Mouse (Mus musculus): ENCODE data around the gene Zfp326. TPM values are rescaled to one million over a fixed set of nuclear protein-coding genes. Genes with fewer than 3 reads are reported as not detected.
A peak's percentile ranks its signal among the peaks of the same experiment; 100 is the strongest.

Zfp326 gene
- 38.1 and 42.7 TPM in 2 replicates for polyA plus RNA-seq (2014; fragmentation: Nextera tagmentation; extraction: Ambion mirVana)

DNA sequence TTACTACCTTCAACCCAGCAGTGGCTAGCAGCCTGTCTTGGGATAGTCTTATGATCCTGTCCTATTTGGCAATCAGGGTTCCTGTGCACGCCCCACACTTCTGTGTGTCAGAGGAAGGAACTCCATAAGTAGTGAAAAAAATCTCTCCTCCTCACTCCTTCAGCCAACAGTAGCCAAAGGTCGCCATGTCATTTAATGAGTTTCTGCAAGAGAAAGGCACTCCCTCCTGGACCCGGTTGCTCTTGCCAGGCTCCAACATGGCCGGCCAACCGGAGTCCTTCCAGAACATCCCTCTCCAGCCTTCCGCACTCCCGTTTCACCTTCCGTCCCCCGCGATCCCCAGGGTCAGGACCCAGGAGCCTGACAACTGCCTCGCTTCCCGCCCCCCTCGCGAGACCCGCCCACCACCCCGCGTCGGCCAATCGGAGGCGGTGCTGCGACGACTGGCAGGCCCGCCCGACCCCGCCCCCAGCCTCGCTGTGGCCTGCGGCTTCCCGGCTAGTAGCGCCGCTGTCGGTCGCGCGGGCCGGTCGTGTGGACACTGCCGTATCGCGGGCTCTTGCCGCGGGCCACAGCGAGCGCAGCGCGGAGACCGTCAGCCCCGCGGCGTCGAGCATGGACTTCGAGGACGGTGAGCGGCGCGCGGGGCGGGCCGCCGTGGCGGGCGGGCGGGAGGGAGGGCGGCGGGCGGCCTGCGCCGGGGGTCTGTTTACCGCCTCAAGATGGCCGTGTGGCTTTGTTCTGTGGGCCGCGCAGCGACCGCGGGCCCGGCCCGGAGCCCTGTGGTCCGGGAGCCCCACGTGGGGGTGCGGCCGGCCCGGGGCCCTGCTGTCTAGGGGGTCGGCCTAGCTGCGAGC lies at the start of gene Zfp326:
Gene Zfp326 (plus strand): TSS at position 498 of the 857 bp plus-strand sequence.
- ATAC-seq (ENCODE audit: insufficient read depth, low FRiP score, low TSS enrichment) (peak; percentile 96), DNase-seq (ENCODE audit: low spot score) (peak; percentile 94)
- peak within 1 kb of the TSS; percentile 62 for H3K4me2 ChIP-seq (ENCODE audit: low read depth)
- H3K4me3 ChIP-seq (ENCODE audit: low read depth, low read length): peak within 1 kb of the TSS; percentile 92
- H3K27ac ChIP-seq (ENCODE audit: low read depth, low read length): peak within 1 kb of the TSS; percentile 89
- peaks cover 12% of the 10 kb centered on the region; the same call in 1 of the 2 replicates for H3K4me1 ChIP-seq (ENCODE audit: control insufficient read depth, insufficient read depth, low read length)
- no peaks in the 10 kb centered on the region; the same call in 1 of the 2 replicates for H3K36me3 ChIP-seq (ENCODE audit: control insufficient read depth, insufficient read depth, low read length)
- H3K9ac ChIP-seq (ENCODE audit: low read length): peak within 1 kb of the TSS; percentile 100
- WGBS: under 1% methylated on average over 68 of the region's 83 CpGs
- H3K9me3 ChIP-seq (ENCODE audit: control insufficient read depth, low read length): no peaks in the 10 kb centered on the region
- H3K27me3 ChIP-seq (ENCODE audit: control insufficient read depth, insufficient read depth, low read length): no peaks in the 10 kb centered on the region

DNA sequence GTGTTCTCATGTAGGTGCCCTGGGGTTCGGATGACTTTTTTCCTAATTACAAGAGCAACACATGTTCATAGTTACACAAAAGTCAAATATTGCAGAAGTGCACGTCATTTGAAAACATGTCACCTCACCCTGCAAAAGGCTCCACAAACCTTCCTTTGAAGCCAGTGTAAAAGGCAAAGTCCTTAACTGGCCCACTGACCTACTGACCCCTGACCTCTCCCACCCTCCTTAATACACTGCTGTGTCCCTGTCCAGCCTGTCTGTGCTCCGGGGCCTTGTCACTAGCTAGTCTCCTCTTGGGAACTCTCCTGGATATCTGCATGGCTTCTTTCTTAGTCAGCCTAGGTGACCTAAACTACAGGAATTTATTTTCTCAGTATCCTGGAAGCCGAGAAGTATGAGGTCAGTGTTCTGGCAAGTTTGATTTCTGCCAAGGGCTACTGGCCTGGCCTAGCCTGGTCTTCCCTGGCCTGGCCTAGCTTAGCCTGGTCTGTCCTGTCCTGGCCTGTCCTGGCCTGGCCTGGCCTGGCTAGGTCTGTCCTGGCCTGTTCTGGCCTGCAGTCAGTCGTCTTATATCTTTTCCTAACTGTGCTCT lies 49.4 kb upstream of the Zfp326 start:
- Histone ChIP-seq H3K36me3 (ENCODE audit: control insufficient read depth, insufficient read depth, low read length) (no peaks in the 10 kb centered on the region), H3K27ac (ENCODE audit: low read depth, low read length) (no peak overlapping the region), H3K9me3 (ENCODE audit: control insufficient read depth, low read length) (no peaks in the 10 kb centered on the region), H3K4me2 (ENCODE audit: low read depth) (no peak overlapping the region), H3K27me3 (ENCODE audit: control insufficient read depth, insufficient read depth, low read length) (no peaks in the 10 kb centered on the region), H3K4me3 (ENCODE audit: low read depth, low read length) (no peak overlapping the region), H3K4me1 (ENCODE audit: control insufficient read depth, insufficient read depth, low read length) (0 out of 2 replicates have a peak, but pooled peaks cover 3% of the 10 kb centered on the region), H3K9ac (ENCODE audit: low read length) (no peak overlapping the region)
- 65% methylated on average over 5 of the region's 5 CpGs for WGBS
- DNase-seq (ENCODE audit: low spot score) (no peak), ATAC-seq (ENCODE audit: insufficient read depth, low FRiP score, low TSS enrichment) (no peak)

DNA sequence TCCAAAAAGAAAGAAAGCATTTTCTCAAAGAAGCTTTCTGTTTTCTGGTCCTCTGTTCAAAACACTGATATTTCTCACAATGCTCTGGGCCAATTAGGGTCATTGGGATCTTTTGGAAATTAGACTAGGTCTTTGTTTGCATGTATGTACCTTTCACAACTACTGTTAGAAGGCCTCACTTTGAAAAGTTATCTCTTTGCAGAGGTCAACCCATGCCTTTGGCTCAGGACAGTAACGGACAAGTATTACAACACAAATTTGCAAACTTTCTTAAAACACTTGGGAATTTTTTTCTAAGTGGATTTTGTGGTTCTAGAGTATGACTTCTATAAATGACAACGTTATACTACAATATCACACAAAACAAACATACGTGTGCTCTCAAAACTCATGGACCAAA lies 48.3 kb upstream of the Zfp326 start:
- no peak overlapping the region for H3K4me2 ChIP-seq (ENCODE audit: low read depth)
- WGBS: 91% methylated on average over 3 of the region's 3 CpGs
- DNase-seq (ENCODE audit: low spot score): no peak
- H3K36me3 ChIP-seq (ENCODE audit: control insufficient read depth, insufficient read depth, low read length): no peaks in the 10 kb centered on the region
- no peaks in the 10 kb centered on the region for H3K27me3 ChIP-seq (ENCODE audit: control insufficient read depth, insufficient read depth, low read length)
- H3K27ac ChIP-seq (ENCODE audit: low read depth, low read length): no peak overlapping the region
- H3K9ac ChIP-seq (ENCODE audit: low read length): no peak overlapping the region
- no peak overlapping the region for H3K4me3 ChIP-seq (ENCODE audit: low read depth, low read length)
- ATAC-seq (ENCODE audit: insufficient read depth, low FRiP score, low TSS enrichment): no peak
- no peaks in the 10 kb centered on the region for H3K4me1 ChIP-seq (ENCODE audit: control insufficient read depth, insufficient read depth, low read length)
- H3K9me3 ChIP-seq (ENCODE audit: control insufficient read depth, low read length): no peaks in the 10 kb centered on the region

DNA sequence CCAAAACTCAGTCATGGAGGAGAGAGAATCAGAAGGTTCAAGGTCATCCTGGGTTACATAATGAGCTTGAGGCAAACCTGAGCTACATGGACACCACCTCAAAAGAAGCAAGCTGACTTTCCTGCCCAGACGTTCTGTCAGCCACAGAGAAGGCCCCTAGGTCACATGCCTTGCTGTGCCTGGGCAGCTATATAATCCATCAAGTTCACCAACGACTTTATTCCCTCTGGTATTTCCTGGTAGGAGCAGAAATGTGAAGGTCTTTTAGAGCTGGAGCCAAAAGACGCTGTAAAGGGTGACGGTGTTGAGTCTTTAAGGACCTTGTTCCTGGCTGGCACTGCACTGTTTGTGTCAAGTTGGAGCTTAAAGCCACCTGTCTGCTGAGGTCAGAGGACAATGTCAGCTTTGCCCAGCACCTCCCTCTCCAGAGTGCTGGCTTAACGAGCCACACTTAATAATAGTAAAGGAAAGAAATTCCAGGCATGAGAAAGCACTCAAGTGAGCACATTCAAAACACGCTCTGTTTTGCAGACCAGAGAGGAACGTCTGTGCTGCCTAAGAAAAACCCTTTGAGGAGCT lies 47.3 kb upstream of the Zfp326 start:
- Histone ChIP-seq H3K9ac (ENCODE audit: low read length) (no peak overlapping the region), H3K27me3 (ENCODE audit: control insufficient read depth, insufficient read depth, low read length) (no peaks in the 10 kb centered on the region), H3K9me3 (ENCODE audit: control insufficient read depth, low read length) (no peaks in the 10 kb centered on the region), H3K4me3 (ENCODE audit: low read depth, low read length) (no peak overlapping the region), H3K4me1 (ENCODE audit: control insufficient read depth, insufficient read depth, low read length) (no peaks in the 10 kb centered on the region), H3K4me2 (ENCODE audit: low read depth) (no peak overlapping the region), H3K36me3 (ENCODE audit: control insufficient read depth, insufficient read depth, low read length) (no peaks in the 10 kb centered on the region), H3K27ac (ENCODE audit: low read depth, low read length) (no peak overlapping the region)
- no peak for DNase-seq (ENCODE audit: low spot score)
- 47% methylated on average over 7 of the region's 7 CpGs for WGBS
- no peak for ATAC-seq (ENCODE audit: insufficient read depth, low FRiP score, low TSS enrichment)

DNA sequence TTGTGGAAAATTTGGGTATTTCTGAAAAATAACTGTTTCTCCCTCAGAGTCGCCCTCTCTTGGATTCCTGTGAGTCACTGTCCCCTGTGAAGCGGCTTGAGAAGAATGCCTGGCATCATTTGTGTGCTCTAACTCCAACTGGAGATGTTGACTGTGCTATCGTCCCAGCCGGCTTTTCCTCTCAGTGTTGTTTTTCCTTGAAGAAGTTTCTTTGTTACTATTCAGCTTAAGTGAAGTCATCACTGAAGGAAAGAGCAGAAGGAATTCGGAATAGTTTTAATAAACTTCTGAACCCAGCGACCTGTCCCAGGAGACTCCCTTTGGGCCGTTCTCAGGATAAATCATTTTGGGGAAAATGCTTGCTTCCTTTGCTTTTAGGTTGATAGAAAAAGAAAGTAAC lies 44.2 kb upstream of the Zfp326 start:
- no peaks in the 10 kb centered on the region for H3K9me3 ChIP-seq (ENCODE audit: control insufficient read depth, low read length)
- no peaks in the 10 kb centered on the region for H3K4me1 ChIP-seq (ENCODE audit: control insufficient read depth, insufficient read depth, low read length)
- no peak overlapping the region for H3K4me2 ChIP-seq (ENCODE audit: low read depth)
- no peak overlapping the region for H3K9ac ChIP-seq (ENCODE audit: low read length)
- H3K27ac ChIP-seq (ENCODE audit: low read depth, low read length): no peak overlapping the region
- no peak overlapping the region for H3K4me3 ChIP-seq (ENCODE audit: low read depth, low read length)
- no peaks in the 10 kb centered on the region for H3K36me3 ChIP-seq (ENCODE audit: control insufficient read depth, insufficient read depth, low read length)
- no peak for DNase-seq (ENCODE audit: low spot score)
- H3K27me3 ChIP-seq (ENCODE audit: control insufficient read depth, insufficient read depth, low read length): no peaks in the 10 kb centered on the region
- WGBS: 69% methylated on average over 7 of the region's 7 CpGs
- ATAC-seq (ENCODE audit: insufficient read depth, low FRiP score, low TSS enrichment): no peak

DNA sequence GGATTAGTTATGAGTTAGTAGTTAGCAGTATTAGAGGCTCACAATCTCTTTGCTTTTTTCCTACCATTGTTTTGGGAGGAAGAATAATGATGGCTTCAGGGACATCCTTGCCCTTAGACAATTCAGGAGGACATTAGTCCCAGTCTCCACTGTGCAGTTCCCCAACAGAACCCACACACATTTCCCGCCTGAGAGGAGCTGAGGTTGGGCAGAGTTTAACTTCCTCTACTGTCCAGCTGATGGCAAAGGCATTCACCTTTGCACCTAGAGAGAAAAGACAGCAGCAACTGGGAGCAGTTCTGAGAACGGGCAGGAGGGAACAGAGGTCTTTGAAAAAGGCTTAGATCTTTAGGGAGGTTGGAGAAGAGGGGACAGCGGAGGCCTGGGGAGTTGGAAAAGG lies 42.4 kb upstream of the Zfp326 start:
- Histone ChIP-seq H3K27me3 (ENCODE audit: control insufficient read depth, insufficient read depth, low read length) (no peaks in the 10 kb centered on the region), H3K9me3 (ENCODE audit: control insufficient read depth, low read length) (no peaks in the 10 kb centered on the region), H3K4me2 (ENCODE audit: low read depth) (no peak overlapping the region), H3K36me3 (ENCODE audit: control insufficient read depth, insufficient read depth, low read length) (no peaks in the 10 kb centered on the region), H3K27ac (ENCODE audit: low read depth, low read length) (no peak overlapping the region), H3K9ac (ENCODE audit: low read length) (no peak overlapping the region), H3K4me3 (ENCODE audit: low read depth, low read length) (no peak overlapping the region), H3K4me1 (ENCODE audit: control insufficient read depth, insufficient read depth, low read length) (no peaks in the 10 kb centered on the region)
- WGBS: 91% methylated on average over 3 of the region's 3 CpGs
- DNase-seq (ENCODE audit: low spot score) (no peak), ATAC-seq (ENCODE audit: insufficient read depth, low FRiP score, low TSS enrichment) (no peak)

DNA sequence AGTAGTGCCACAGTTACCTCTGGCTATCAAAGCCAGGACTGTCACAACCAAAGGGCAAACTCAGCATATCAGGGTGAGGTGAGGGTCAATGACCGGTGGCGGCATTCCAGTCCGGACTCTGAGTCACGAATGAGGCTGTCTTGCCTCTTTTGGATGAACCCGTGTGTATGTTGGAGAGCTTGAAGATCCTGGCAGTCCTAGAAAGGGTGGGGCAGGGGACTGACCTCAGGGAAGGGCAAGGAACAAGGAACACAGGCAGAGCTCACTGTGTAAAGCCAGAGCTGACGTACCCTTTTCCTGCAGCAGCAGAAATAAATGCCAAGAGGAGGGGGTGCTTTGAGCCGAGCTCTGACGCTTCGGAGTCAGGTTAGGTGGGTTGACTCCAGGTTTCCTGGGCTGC lies 40.4 kb upstream of the Zfp326 start:
- H3K27ac ChIP-seq (ENCODE audit: low read depth, low read length): no peak overlapping the region
- WGBS: 83% methylated on average over 9 of the region's 9 CpGs
- no peaks in the 10 kb centered on the region for H3K36me3 ChIP-seq (ENCODE audit: control insufficient read depth, insufficient read depth, low read length)
- H3K27me3 ChIP-seq (ENCODE audit: control insufficient read depth, insufficient read depth, low read length): no peaks in the 10 kb centered on the region
- no peak overlapping the region for H3K4me2 ChIP-seq (ENCODE audit: low read depth)
- H3K4me1 ChIP-seq (ENCODE audit: control insufficient read depth, insufficient read depth, low read length): no peaks in the 10 kb centered on the region
- DNase-seq (ENCODE audit: low spot score): no peak
- no peaks in the 10 kb centered on the region for H3K9me3 ChIP-seq (ENCODE audit: control insufficient read depth, low read length)
- no peak overlapping the region for H3K4me3 ChIP-seq (ENCODE audit: low read depth, low read length)
- no peak for ATAC-seq (ENCODE audit: insufficient read depth, low FRiP score, low TSS enrichment)
- no peak overlapping the region for H3K9ac ChIP-seq (ENCODE audit: low read length)

DNA sequence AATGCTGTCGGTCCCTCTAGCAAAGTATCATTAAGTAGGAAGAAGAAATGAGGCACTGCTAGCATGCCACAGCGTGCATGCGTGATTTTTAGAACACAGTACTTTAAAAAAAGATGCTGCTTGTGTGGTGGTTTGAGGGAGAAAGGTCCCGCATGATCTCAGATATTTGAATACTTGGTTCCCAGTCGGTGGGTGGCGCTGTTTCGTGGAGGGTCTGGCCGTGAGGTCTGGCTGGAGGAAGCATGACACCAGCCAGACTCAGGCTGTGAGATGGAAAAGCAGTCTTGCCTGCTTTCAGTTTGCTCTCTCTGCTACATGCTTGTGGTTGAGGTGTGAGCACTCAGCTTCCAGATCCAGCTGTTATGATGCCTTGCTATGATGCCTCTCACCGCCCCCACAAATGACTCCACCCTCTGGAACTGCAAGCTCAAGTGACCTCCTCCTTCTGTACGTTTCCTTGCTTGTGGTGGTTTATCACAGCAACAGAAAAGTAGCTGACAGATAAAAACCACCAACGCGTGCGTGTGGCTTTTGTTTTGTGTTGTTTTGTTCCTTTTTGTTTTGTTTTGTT lies 36.5 kb upstream of the Zfp326 start:
- H3K9ac ChIP-seq (ENCODE audit: low read length): no peak overlapping the region
- H3K4me3 ChIP-seq (ENCODE audit: low read depth, low read length): no peak overlapping the region
- no peaks in the 10 kb centered on the region for H3K9me3 ChIP-seq (ENCODE audit: control insufficient read depth, low read length)
- H3K27ac ChIP-seq (ENCODE audit: low read depth, low read length): no peak overlapping the region
- no peaks in the 10 kb centered on the region for H3K36me3 ChIP-seq (ENCODE audit: control insufficient read depth, insufficient read depth, low read length)
- H3K4me2 ChIP-seq (ENCODE audit: low read depth): no peak overlapping the region
- no peaks in the 10 kb centered on the region for H3K27me3 ChIP-seq (ENCODE audit: control insufficient read depth, insufficient read depth, low read length)
- H3K4me1 ChIP-seq (ENCODE audit: control insufficient read depth, insufficient read depth, low read length): no peaks in the 10 kb centered on the region
- WGBS: 75% methylated on average over 13 of the region's 13 CpGs
- ATAC-seq (ENCODE audit: insufficient read depth, low FRiP score, low TSS enrichment): no peak
- no peak for DNase-seq (ENCODE audit: low spot score)
